Mouse (Mus musculus): ENCODE data around the gene Sbk1.

DNA sequence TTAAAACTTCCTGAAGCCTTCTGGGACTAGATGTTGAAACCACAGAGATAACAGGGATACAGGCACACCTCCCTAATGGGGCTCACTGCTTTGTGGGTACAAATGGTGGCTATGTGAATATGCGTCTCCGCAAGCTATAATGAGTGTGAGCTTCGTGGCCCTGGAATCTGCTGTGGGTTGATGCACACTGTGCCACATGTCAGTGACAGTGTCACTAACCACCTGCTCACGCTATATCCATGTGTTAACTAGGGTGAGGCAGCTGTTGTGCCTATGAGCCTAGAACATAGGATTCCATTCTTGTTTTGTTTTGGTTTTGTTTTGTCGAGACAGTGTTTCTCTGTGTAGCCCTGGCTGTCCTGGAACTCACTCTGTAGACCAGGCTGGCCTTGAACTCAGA lies 20.2 kb upstream of the Sbk1 start:
- TF ChIP-seq CTCF (IDR thresholded peaks at IDR 0.05; ENCODE audit: borderline replicate concordance, insufficient read depth, low read depth, low read length), result no peak
- no peak for TF ChIP-seq POLR2A (IDR thresholded peaks at IDR 0.05; ENCODE audit: borderline replicate concordance, insufficient read depth, low read length)

Data from cerebellum, adult 2 months (tissue).